Mouse (Mus musculus) midbrain, embryonic 16.5 days (tissue): ENCODE measurements at regions not wholly inside any gene's neighbourhood (a gene's known extent, or its start where the extent isn't known, plus 50 kb on each side); places are given as distances from the start of the nearest gene placed in this dataset.
"Not testable (repeated sequence)": the region's sequence is repeated elsewhere in the genome, so short reads cannot be mapped to it uniquely, and the experiment has no call there.

Experiments used
- ATAC-seq: fragments of 200-750 bp; cut with Nextera tagmentation; 2 replicates; pipeline ENCODE4 v1.8.0; 2017; ENCODE audit warnings: moderate TSS enrichment
- H3K27ac ChIP-seq: fragments of 300-500 bp; sonication (generic); 2 replicates; pipeline ENCODE4 v1.5.1; 2014; ENCODE audit warnings: mild to moderate bottlenecking, low read length, mixed read lengths
- H3K27me3 ChIP-seq: fragments of 300-500 bp; sonication (generic); 2 replicates; pipeline ENCODE4 v1.6.1; 2014; ENCODE audit warnings: low read depth, low read length, mixed read lengths; ENCODE audit not compliant: control insufficient read depth, insufficient read depth
- H3K36me3 ChIP-seq: fragments of 300-500 bp; sonication (generic); 2 replicates; pipeline ENCODE4 v1.6.1; 2014; ENCODE audit warnings: mild to moderate bottlenecking, low read length, moderate library complexity, mixed read lengths; ENCODE audit not compliant: control insufficient read depth, insufficient read depth
- H3K4me1 ChIP-seq: fragments of 300-500 bp; sonication (generic); 2 replicates; pipeline ENCODE4 v1.6.1; 2014; ENCODE audit warnings: mild to moderate bottlenecking, low read length, mixed read lengths; ENCODE audit not compliant: control insufficient read depth, insufficient read depth
- H3K4me2 ChIP-seq: fragments of 300-500 bp; sonication (generic); 2 replicates; pipeline ENCODE4 v1.6.1; 2014; ENCODE audit warnings: mild to moderate bottlenecking, low read length, mixed read lengths
- H3K4me3 ChIP-seq: fragments of 300-500 bp; sonication (generic); 2 replicates; pipeline ENCODE4 v1.5.1; 2014; ENCODE audit warnings: low read depth, mild to moderate bottlenecking, low read length, moderate library complexity, mixed read lengths
- H3K9ac ChIP-seq: fragments of 300-500 bp; sonication (generic); 2 replicates; pipeline ENCODE4 v1.6.1; 2014; ENCODE audit warnings: low read depth, low read length, mixed read lengths
- H3K9me3 ChIP-seq: fragments of 300-500 bp; sonication (generic); replicated peaks from 2 replicates; pipeline ENCODE4 v1.6.1; 2014; ENCODE audit warnings: mild to moderate bottlenecking, low read length, mixed read lengths; ENCODE audit not compliant: control insufficient read depth, poor library complexity, severe bottlenecking
- WGBS: fragments of 180-500 bp; shearing (Covaris S2); extraction: QIAGEN DNeasy Blood & Tissue Kit; methylation state at CpG from one replicate; pipeline ENCODE4 v1.1.7; 2014; 5-methylcytosine and 5-hydroxymethylcytosine counted together

- 70% methylated on average over 6 of the region's 6 CpGs for WGBS
- Histone ChIP-seq H3K4me3 (no peak overlapping the region), H3K36me3 (no peaks in the 10 kb centered on the region), H3K4me1 (no peaks in the 10 kb centered on the region), H3K27ac (no peak overlapping the region), H3K9ac (no peak overlapping the region), H3K9me3 (no peaks in the 10 kb centered on the region), H3K4me2 (no peak overlapping the region), H3K27me3 (no peaks in the 10 kb centered on the region)
- no peak for ATAC-seq
Measured at GRCm38 (mm10) chr2:75781781-75782211, 50.2 kb upstream of the Agps start.

DNA sequence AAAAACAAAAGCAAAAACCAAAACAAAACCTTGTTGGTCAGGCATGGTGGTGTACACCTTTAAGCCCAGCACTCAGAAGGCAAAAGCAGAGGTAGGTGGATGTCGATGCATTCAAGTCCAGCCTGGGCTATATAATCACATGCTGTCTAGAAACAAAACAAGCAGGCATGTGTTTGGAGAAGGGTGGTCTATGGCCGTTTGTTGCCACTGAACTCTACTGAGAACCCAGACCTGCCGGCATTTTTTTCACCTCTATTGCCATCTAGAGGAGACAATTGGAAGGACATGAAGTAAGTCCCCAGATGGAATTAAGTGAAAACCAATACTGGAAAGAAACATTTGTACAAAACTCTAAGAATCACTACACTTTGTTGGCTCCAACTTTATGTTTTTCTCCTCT lies 50.9 kb upstream of the Agps start:
- Histone ChIP-seq H3K27me3 (no peaks in the 10 kb centered on the region), H3K9ac (0 out of 2 replicates have a peak overlapping the region, but pooled peaks have one; percentile 7), H3K9me3 (no peaks in the 10 kb centered on the region), H3K36me3 (no peaks in the 10 kb centered on the region), H3K4me1 (no peaks in the 10 kb centered on the region), H3K27ac (no peak overlapping the region), H3K4me3 (no peak overlapping the region), H3K4me2 (0 out of 2 replicates have a peak overlapping the region, but pooled peaks have one; percentile 2)
- 1% methylated on average over 3 of the region's 3 CpGs for WGBS
- peak; percentile 79; the same call in 1 of the 2 replicates for ATAC-seq

GRCm38 (mm10) chr2:75778628-75779027 lies 53.3 kb upstream of the Agps start:
- not testable (repeated sequence) for H3K9ac ChIP-seq, H3K27me3 ChIP-seq, H3K4me1 ChIP-seq, H3K27ac ChIP-seq, H3K9me3 ChIP-seq, H3K36me3 ChIP-seq, ATAC-seq, H3K4me2 ChIP-seq, H3K4me3 ChIP-seq
- 82% methylated on average over 3 of the region's 3 CpGs for WGBS

DNA sequence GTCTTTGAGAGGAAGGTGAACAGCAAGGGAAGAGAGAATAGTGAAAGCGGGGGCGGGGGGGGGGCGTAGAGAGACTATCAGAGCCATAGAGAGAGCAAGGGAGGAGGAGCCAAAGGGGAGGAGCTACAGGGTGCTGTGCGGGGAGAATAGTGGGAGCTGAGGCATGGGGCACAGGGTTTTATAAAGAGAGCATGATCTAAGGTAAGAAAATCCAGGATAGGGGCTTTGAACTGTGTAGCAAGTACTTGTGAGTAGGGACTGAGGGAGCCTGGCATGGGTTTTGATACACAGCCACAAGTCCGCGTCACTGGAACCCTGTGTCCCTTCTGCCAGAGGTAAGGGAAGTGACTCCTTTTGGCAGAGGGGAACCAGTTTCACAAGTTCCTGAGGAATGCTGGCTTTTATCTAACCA lies 54.9 kb upstream of the Agps start:
- Histone ChIP-seq H3K9me3 (no peaks in the 10 kb centered on the region), H3K27ac (no peak overlapping the region), H3K36me3 (no peaks in the 10 kb centered on the region), H3K4me3 (no peak overlapping the region), H3K4me1 (no peaks in the 10 kb centered on the region), H3K27me3 (no peaks in the 10 kb centered on the region), H3K4me2 (peak overlapping the region; percentile 16; the same call in 1 of the 2 replicates), H3K9ac (no peak overlapping the region)
- WGBS = 14% methylated on average over 4 of the region's 6 CpGs
- ATAC-seq = no peak

DNA sequence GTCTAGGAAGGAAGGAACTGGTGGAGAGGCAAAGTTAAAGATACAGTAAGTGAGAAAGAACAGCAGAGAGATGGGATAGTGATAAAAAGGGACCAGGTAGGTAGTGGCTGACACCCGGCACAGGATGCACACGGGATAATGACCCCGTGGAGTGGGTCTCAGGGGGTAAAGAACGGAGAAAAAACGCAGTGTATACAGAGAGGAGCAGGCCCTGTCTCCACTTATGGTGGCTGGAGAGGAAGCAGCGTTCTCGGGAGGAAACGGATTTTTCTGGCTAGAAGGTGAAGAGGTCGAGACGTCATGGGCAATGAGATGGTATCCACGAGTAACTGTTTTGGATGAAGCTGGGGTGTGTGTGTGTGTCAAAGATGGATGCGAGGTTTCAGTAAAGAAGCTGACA lies 55.4 kb upstream of the Agps start:
- H3K9ac ChIP-seq = no peak overlapping the region
- no peak for ATAC-seq
- no peaks in the 10 kb centered on the region for H3K36me3 ChIP-seq
- peak overlapping the region; percentile 16; the same call in 1 of the 2 replicates for H3K4me2 ChIP-seq
- no peak overlapping the region for H3K4me3 ChIP-seq
- 26% methylated on average over 12 of the region's 12 CpGs for WGBS
- no peak overlapping the region for H3K27ac ChIP-seq
- no peaks in the 10 kb centered on the region for H3K27me3 ChIP-seq
- no peaks in the 10 kb centered on the region for H3K9me3 ChIP-seq
- no peaks in the 10 kb centered on the region for H3K4me1 ChIP-seq

DNA sequence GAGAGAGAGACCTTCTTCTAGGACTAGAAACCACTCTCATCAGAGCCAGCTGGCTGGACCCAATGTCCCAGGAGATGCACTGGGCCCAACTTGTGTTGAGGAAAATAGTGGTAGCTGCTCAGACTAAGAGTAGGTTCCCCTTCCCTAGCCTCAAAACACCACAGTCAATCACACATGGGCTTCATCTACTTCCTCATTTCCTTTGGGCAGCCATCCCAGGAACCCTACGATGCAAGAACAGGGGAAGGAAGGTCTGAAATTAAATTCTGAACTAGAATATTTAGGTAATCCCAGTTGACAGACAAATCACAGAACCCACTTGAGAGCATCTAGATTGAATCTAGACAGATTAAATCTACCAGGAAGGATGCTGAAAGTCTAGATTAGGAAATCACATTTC lies 56.8 kb upstream of the Agps start:
- Histone ChIP-seq H3K9me3 (no peaks in the 10 kb centered on the region), H3K4me1 (no peaks in the 10 kb centered on the region), H3K4me3 (no peak overlapping the region), H3K27me3 (no peaks in the 10 kb centered on the region), H3K27ac (no peak overlapping the region), H3K9ac (no peak overlapping the region), H3K36me3 (no peaks in the 10 kb centered on the region), H3K4me2 (no peak overlapping the region)
- WGBS = 85% methylated on average over 1 of the region's 1 CpGs
- no peak for ATAC-seq

DNA sequence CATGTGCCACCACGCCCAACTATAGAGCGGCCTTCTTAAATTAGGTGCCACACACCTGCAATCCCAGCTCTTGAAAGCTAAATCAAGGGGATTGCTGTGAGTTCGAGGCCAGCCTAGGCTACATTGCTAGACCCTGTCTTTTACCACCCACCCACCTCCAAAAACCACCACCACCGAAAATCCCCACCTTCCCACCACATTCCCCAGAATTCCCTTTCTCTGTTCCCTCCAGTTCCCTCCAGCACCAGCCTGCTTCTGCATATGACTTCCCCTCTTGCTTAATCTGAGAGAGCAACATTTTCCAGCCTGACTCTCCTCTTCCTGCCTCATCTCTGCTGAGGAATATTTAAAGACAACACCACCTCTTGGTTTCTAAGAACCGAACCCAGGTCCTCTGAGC lies 58.5 kb upstream of the Agps start:
- H3K4me3 ChIP-seq = no peak overlapping the region
- H3K27me3 ChIP-seq = no peaks in the 10 kb centered on the region
- no peak for ATAC-seq
- H3K9ac ChIP-seq = no peak overlapping the region
- H3K9me3 ChIP-seq = no peaks in the 10 kb centered on the region
- no peaks in the 10 kb centered on the region for H3K4me1 ChIP-seq
- WGBS = 94% methylated on average over 5 of the region's 5 CpGs
- no peak overlapping the region for H3K4me2 ChIP-seq
- no peaks in the 10 kb centered on the region for H3K36me3 ChIP-seq
- H3K27ac ChIP-seq = no peak overlapping the region

DNA sequence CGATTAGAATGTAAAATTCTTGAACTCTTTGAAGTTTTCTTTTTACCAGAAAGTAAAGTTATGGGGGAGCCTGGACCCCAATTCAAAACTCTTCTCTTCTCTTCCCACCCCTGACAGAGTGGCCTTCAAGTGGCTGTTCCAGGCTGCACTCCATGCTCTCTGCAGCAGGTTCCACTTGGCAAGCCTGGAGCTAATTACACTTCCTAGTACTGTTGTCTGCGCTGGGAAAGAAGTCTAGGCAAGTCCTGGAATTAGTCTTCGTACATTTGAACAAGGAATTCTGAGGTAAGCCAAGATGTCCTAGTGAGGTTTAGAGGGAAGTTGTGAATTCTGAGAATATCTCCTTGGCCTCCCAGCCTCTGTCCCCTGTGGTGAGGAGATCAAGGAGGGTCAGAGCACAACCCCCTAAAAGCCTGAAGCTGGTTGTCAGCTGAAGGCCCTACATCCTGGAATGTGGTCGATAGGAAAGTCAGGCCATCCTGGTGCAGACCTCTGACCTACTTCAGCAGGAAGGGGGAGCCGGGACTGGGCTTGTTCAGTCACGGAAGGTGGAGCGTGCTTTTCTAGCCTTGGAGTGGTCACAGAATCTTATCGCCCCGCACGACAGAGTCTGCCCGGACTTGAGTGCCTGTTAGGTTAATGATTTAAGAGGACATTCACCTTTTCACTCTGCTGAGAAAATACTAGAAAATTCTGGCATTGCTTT lies 59.6 kb upstream of the Agps start:
- no peaks in the 10 kb centered on the region for H3K27me3 ChIP-seq
- H3K4me3 ChIP-seq = no peak overlapping the region
- no peak overlapping the region for H3K27ac ChIP-seq
- no peak overlapping the region for H3K4me2 ChIP-seq
- no peaks in the 10 kb centered on the region for H3K4me1 ChIP-seq
- no peak overlapping the region for H3K9ac ChIP-seq
- H3K36me3 ChIP-seq = no peaks in the 10 kb centered on the region
- 60% methylated on average over 11 of the region's 11 CpGs for WGBS
- no peaks in the 10 kb centered on the region for H3K9me3 ChIP-seq
- no peak for ATAC-seq

DNA sequence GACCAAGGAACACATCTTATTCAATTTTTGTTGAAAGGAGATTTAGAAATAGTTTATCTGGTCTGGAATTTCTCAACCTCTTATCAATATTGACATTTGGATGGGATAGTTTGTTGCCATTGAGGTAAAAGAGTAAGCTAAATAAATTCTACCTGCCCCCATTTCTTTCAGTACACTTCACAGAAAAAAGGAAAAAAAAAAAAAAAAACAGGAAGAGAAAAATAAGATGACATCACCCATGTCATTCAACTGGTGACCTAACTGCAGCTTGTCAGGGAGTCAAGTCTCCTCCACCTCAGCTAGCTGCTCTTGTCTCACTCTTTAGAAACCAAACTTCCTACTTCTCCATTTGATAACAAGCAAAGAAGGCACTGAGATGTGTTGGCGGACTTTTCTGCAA lies 61.3 kb upstream of the Agps start:
- Histone ChIP-seq H3K4me1 (no peaks in the 10 kb centered on the region), H3K4me2 (no peak overlapping the region), H3K9me3 (no peaks in the 10 kb centered on the region), H3K27me3 (no peaks in the 10 kb centered on the region; the same call in 1 of the 2 replicates), H3K4me3 (no peak overlapping the region), H3K9ac (no peak overlapping the region), H3K27ac (no peak overlapping the region), H3K36me3 (no peaks in the 10 kb centered on the region)
- 97% methylated on average over 1 of the region's 1 CpGs for WGBS
- no peak for ATAC-seq
